Mouse (Mus musculus) granulocyte monocyte progenitor cell, adult 5-6 weeks (primary cell): ENCODE results near the gene Uimc1. TPM values are rescaled to one million over a fixed set of nuclear protein-coding genes. Genes with fewer than 3 reads are reported as not detected.

ENCODE experiments used
- ATAC-seq: replicated peaks from 2 replicates; pipeline ENCODE4 v1.8.0; 2016; ENCODE audit warnings: mild to moderate bottlenecking, moderate TSS enrichment, inconsistent platforms; ENCODE audit not compliant: poor library complexity, severe bottlenecking
- total RNA-seq, 2 experiments: library from RNA; stranded (forward) in 1 of 2; stranded (reverse) in 1 of 2; fragments of 200-712, 200-1000 nt in 1 of 2; fragments of >200 nt in 1 of 2; fragmentation: Nextera tagmentation in 1 of 2; gene quantifications; 2 replicates each; pipeline ENCODE4 v1.2.3; 2014 to 2017

Gene Uimc1
- total RNA-seq, 2 experiments from 2014 or later = 40.7 to 60.8 TPM

GRCm38 (mm10) chr13:55002090-55002489 lies 98.0 kb downstream of the Uimc1 start:
- no peak for ATAC-seq

GRCm38 (mm10) chr13:55000433-55000832 lies 99.7 kb downstream of the Uimc1 start:
- no peak for ATAC-seq

GRCm38 (mm10) chr13:54997568-54997967 lies 102.5 kb downstream of the Uimc1 start:
- ATAC-seq = no peak

- ATAC-seq = no peak
Observed at GRCm38 (mm10) chr13:54995161-54995560, 104.9 kb downstream of the Uimc1 start.

DNA sequence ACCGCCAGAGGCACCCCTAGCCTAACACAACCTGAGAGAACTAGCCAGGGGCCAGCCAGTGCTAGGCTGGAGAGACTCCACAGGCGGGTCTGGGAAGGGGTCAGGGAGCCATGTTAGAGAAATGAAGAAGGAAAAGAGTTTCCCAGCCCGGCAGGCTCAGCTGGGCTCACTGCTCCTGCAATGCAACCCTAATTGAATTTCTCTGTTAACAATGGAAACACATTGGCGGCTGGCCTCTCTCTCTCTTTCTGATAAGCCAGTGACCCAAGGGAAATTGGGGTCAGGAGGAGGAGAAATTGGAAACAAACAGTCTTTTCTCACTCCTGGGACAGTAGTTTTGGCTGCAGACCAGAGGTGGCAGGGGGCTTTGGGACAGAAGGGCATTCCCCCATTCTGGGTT lies 105.5 kb downstream of the Uimc1 start:
- no peak for ATAC-seq

- no peak for ATAC-seq
Observed at GRCm38 (mm10) chr13:54992215-54992614, 107.9 kb downstream of the Uimc1 start.

DNA sequence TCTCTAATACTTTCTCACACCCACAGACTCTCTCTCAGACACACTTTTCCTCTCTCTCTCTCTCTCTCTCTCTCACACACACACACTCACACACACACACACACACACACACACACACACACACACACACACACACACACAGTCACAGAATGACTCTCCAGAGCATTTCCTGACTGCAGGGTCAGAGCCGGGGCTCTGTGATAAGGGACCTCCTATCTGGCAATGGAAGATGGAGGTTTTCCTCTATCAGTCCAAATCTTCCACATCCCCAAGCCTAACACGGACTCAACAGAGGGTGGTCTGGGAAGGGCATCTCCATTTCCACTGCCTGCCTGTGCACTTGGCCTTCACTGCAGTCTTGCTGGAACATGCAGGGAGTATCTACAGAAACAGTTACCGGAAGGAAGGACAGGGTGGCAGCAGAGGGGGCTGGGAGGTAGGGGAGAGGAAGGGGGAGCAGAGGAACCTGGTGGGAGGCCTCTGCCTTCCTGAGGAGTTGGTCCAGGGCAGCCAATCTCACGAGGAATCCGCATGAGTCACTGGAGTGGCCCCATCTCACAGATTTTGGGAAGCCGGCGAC lies 111.8 kb downstream of the Uimc1 start:
- peak; percentile 17; the same call in 1 of the 2 replicates for ATAC-seq

DNA sequence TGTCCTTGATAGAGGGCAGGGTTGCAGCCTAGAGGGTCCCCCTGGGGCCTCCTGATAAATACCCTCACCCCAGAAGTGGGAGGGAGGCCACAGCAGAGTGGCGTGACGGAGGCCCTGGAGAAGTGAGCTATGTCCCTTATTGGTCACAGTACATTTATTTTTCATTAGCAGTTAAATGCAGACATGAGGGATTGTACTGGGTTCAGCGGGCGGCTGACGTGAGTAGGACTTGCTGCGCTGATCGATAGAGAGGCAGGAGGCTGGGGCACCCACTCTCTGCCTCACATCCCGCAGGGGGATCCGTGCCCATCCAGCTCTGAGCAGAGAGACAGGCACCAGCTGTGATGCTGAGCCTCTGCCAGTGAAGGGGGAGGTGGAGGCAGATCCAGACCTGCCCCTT lies 112.7 kb downstream of the Uimc1 start:
- no peak for ATAC-seq

- ATAC-seq = no peak
Observed at GRCm38 (mm10) chr13:54983614-54984013, 116.5 kb downstream of the Uimc1 start.

DNA sequence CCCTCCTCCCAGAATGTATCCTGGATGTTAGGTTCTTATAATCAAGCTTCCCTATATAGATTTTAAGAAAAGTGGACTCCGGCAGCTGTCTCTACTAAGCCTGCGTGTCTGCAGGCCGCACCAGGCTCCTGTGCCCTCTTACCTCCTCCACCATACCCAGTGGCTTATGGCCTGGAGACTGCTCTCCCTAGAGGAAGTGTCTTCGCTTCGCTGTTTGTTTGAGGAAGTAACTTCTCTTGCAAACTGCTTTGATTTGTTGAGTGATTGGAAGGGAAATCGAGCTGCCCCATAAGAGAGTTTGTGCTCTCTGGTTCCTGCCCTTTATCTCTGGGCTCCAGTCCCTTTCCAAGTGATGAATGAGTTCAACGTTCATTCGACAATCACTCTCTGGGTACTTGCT lies 117.1 kb downstream of the Uimc1 start:
- ATAC-seq = peak; percentile 61

DNA sequence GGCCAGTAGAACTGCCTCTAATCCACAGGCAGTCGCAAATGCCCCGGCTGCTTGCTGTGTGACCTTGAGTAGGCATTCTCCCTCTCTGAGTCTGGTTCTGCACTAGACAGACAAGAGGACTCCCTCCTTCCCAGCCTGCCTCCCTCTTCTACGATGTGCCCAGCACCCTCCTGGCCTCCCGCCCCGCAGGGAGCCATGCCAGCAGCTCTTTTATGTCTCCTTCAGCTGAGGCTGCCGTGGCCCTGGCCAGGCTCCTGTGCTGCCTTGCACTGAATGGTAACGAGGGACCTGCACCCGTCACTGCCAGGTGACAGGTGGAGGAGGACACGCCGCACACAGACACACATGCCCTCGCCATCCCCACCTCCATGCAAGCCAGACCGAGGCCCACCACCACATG lies 119.1 kb downstream of the Uimc1 start:
- no peak for ATAC-seq

- no peak for ATAC-seq
Observed at GRCm38 (mm10) chr13:54978804-54979203, 121.3 kb downstream of the Uimc1 start.

Other genes starting within 250 kb of the Uimc1 start
- not detected in 2 replicates for gene Unc5a, start 150.9 kb downstream of the Uimc1 start, total RNA-seq (2014; fragmentation: Nextera tagmentation)
- gene Unc5a, start 150.9 kb downstream of the Uimc1 start, total RNA-seq (2017) = 0.30 TPM in 1 of 2 replicates, not detected in the other
- gene Hk3, start 78.9 kb downstream of the Uimc1 start, total RNA-seq (2014; fragmentation: Nextera tagmentation) = 190 and 234 TPM in 2 replicates
- gene Hk3, start 78.9 kb downstream of the Uimc1 start, total RNA-seq (2017) = 194 and 218 TPM in 2 replicates
- 12.3 and 36.2 TPM in 2 replicates for gene Zfp346, start 5.0 kb upstream of the Uimc1 start, total RNA-seq (2014; fragmentation: Nextera tagmentation)
- 5.3 and 8.4 TPM in 2 replicates for gene Zfp346, start 5.0 kb upstream of the Uimc1 start, total RNA-seq (2017)
- not detected in 2 replicates for gene Gm17617, start 33.2 kb upstream of the Uimc1 start, total RNA-seq (2014; fragmentation: Nextera tagmentation)
- not detected in 2 replicates for gene Gm17617, start 33.2 kb upstream of the Uimc1 start, total RNA-seq (2017)
- gene Fgfr4, start 52.3 kb upstream of the Uimc1 start, total RNA-seq (2014; fragmentation: Nextera tagmentation) = not detected in 2 replicates
- gene Fgfr4, start 52.3 kb upstream of the Uimc1 start, total RNA-seq (2017) = not detected in 2 replicates
- 105 and 147 TPM in 2 replicates for gene Nsd1, start 109.5 kb upstream of the Uimc1 start, total RNA-seq (2014; fragmentation: Nextera tagmentation)
- gene Nsd1, start 109.5 kb upstream of the Uimc1 start, total RNA-seq (2017) = 84.2 and 93.6 TPM in 2 replicates
- gene Prelid1, start 220.2 kb upstream of the Uimc1 start, total RNA-seq (2014; fragmentation: Nextera tagmentation) = 248 and 296 TPM in 2 replicates
- gene Prelid1, start 220.2 kb upstream of the Uimc1 start, total RNA-seq (2017) = 111 and 115 TPM in 2 replicates
- gene Rab24, start 221.6 kb upstream of the Uimc1 start, total RNA-seq (2014; fragmentation: Nextera tagmentation) = 87.6 and 100 TPM in 2 replicates
- 34.3 and 37.4 TPM in 2 replicates for gene Rab24, start 221.6 kb upstream of the Uimc1 start, total RNA-seq (2017)
- gene Mxd3, start 229.5 kb upstream of the Uimc1 start, total RNA-seq (2014; fragmentation: Nextera tagmentation) = 1.3 and 2.0 TPM in 2 replicates
- 3.8 and 4.7 TPM in 2 replicates for gene Mxd3, start 229.5 kb upstream of the Uimc1 start, total RNA-seq (2017)